Mouse (Mus musculus): ENCODE results near the gene Spon1.

GRCm38 (mm10) chr7:113963766-113964165 lies 198.0 kb downstream of the Spon1 start:
- TF ChIP-seq CTCF (conservative IDR thresholded peaks at IDR 0.05; ENCODE audit: low read length): no peak
- TF ChIP-seq POU5F1 (IDR thresholded peaks at IDR 0.05; ENCODE audit: borderline replicate concordance, low read length): no peak
- no peak for TF ChIP-seq NANOG (IDR thresholded peaks at IDR 0.05; ENCODE audit: borderline replicate concordance, low read length)

Measured in E14TG2a.4 (cell line).